Comparison of ENCODE assay signal across 23 mouse cellular contexts in the genomic region with DNA sequence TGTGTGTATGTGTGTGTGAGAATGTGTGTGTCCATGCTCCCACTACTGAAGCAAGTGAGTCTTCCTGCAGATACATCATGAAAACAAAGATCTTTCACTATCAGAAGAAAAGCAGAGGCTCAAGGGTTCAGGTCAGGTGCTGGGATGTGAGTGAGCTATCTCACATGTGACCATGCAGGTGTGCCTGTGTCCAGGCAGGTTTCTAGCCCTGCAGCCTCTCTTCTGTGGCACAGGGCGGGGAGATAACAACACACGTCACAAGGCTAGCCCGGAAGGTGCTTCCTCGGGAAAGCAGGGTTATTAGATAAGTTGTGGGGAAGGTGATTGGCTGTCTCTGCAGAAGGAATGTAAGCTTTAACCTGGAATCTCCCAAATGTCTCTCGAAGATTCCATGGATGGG. TPM values are rescaled to one million over a fixed set of nuclear protein-coding genes. Genes with fewer than 3 reads are reported as not detected.
DNase-seq lines count a peak whose midpoint lies in the region; ATAC-seq and TF ChIP-seq lines count a peak whose summit lies in the region.
"Had no signal": no experiment of that assay in that cellular context is flagged by ENCODE, and none has a peak within 500 bp of the region (broad histone marks: within the 10 kb centered on the region; RNA-seq: fewer than 3 reads in every experiment).

No protein-coding gene starts in this region.

- TF ChIP-seq CTCF in liver, embryonic 14.5 days (IDR thresholded peaks at IDR 0.05; ENCODE audit: low read depth), result no peak

- no peak overlapping the region for H3K4me2 ChIP-seq in heart, embryonic 12.5 days
- no peak overlapping the region for H3K4me2 ChIP-seq in neural tube, embryonic 15.5 days
- H3K4me2 ChIP-seq in liver, embryonic 14.5 days (ENCODE audit: low read depth), result no peak overlapping the region
- H3K4me2 ChIP-seq: embryonic facial prominence, embryonic 12.5 days; forebrain, embryonic 12.5 days; hindbrain, embryonic 14.5 days; midbrain, embryonic 13.5 days had no signal

- H3K9me3 ChIP-seq in heart, embryonic 12.5 days (replicated peaks), result no peaks in the 10 kb centered on the region
- no peaks in the 10 kb centered on the region for H3K9me3 ChIP-seq in neural tube, embryonic 15.5 days (replicated peaks)
- H3K9me3 ChIP-seq in liver, embryonic 14.5 days (ENCODE audit: control insufficient read depth, low read length), result no peaks in the 10 kb centered on the region
- H3K9me3 ChIP-seq: embryonic facial prominence, embryonic 12.5 days; forebrain, embryonic 12.5 days; limb, embryonic 10.5 days; midbrain, embryonic 13.5 days had no signal

- DNase-seq in heart, postnatal 36 days, result no peak
- no peak for DNase-seq in neural tube, embryonic 10.5 days (ENCODE audit: extremely low spot score, low spot score)
- peak in 1 of 3 experiments; percentile 53 for DNase-seq in liver, embryonic 14.5 days (ENCODE audit: low read depth in 3 of 3, low spot score in 3 of 3)
- DNase-seq in MN1 (ENCODE audit: low spot score), result no peak
- no peak for DNase-seq in B cell, adult 2 months
- DNase-seq: adrenal gland, postnatal 25 days; cerebellum, postnatal 36 days; kidney, postnatal 10 days; thymus, postnatal 36 days had no signal

- no peak for TF ChIP-seq EP300 in liver, embryonic 14.5 days (IDR thresholded peaks at IDR 0.05; ENCODE audit: low read depth)

- peaks cover 28% of the 10 kb centered on the region for H3K36me3 ChIP-seq in heart, embryonic 12.5 days
- peaks cover 2% of the 10 kb centered on the region; the same call in 1 of the 2 replicates for H3K36me3 ChIP-seq in neural tube, embryonic 15.5 days
- H3K36me3 ChIP-seq in liver, embryonic 14.5 days (replicated peaks; ENCODE audit: control insufficient read depth, insufficient read depth, low read depth), result peaks cover 36% of the 10 kb centered on the region

- 0 out of 2 replicates have a peak, but pooled peaks have one; percentile 53 for ATAC-seq in heart, embryonic 12.5 days (ENCODE audit: insufficient number of reproducible peaks, low FRiP score)
- ATAC-seq in neural tube, embryonic 15.5 days (ENCODE audit: low FRiP score), result no peak
- ATAC-seq in liver, embryonic 14.5 days (ENCODE audit: insufficient read depth), result peak; percentile 74; the same call in 1 of the 2 replicates
- ATAC-seq: midbrain, embryonic 13.5 days had no signal

- no peak overlapping the region for H3K4me3 ChIP-seq in heart, embryonic 12.5 days
- no peak overlapping the region for H3K4me3 ChIP-seq in neural tube, embryonic 15.5 days (replicated peaks)
- H3K4me3 ChIP-seq in liver, embryonic 14.5 days (ENCODE audit: insufficient read depth in 1 of 2, low read depth in 2 of 2, low read length in 2 of 2), result no peak overlapping the region
- H3K4me3 ChIP-seq: embryonic facial prominence, embryonic 12.5 days; forebrain, embryonic 12.5 days; limb, embryonic 10.5 days; midbrain, embryonic 13.5 days had no signal

- WGBS in heart, embryonic 12.5 days, result 42% methylated on average over 5 of the region's 5 CpGs
- 84% methylated on average over 5 of the region's 5 CpGs for WGBS in neural tube, embryonic 15.5 days
- WGBS in liver, embryonic 14.5 days (ENCODE audit: insufficient replicate concordance), result 28% methylated on average over 5 of the region's 5 CpGs

- no peak overlapping the region for H3K9ac ChIP-seq in heart, embryonic 12.5 days
- no peak overlapping the region for H3K9ac ChIP-seq in neural tube, embryonic 15.5 days (replicated peaks)
- 0 out of 2 replicates have a peak overlapping the region, but pooled peaks have one; percentile 2 for H3K9ac ChIP-seq in liver, embryonic 14.5 days (replicated peaks)
- H3K9ac ChIP-seq: embryonic facial prominence, embryonic 12.5 days; forebrain, embryonic 12.5 days; hindbrain, embryonic 14.5 days; midbrain, embryonic 13.5 days had no signal

- peaks cover 30% of the 10 kb centered on the region for H3K4me1 ChIP-seq in heart, embryonic 12.5 days (replicated peaks)
- peaks cover 2% of the 10 kb centered on the region; the same call in 1 of the 2 replicates for H3K4me1 ChIP-seq in neural tube, embryonic 15.5 days
- H3K4me1 ChIP-seq in liver, embryonic 14.5 days (replicated peaks; ENCODE audit: control insufficient read depth in 2 of 2, insufficient read depth in 2 of 2, low read length in 1 of 2), result peaks cover 15 to 18% of the 10 kb centered on the region in 2 experiments

- intact Hi-C loops in heart, postnatal 36 days (cut with DNase I), result no loop called here

- no peaks in the 10 kb centered on the region for H3K27me3 ChIP-seq in heart, embryonic 12.5 days (replicated peaks)
- no peaks in the 10 kb centered on the region for H3K27me3 ChIP-seq in neural tube, embryonic 15.5 days (replicated peaks)
- no peaks in the 10 kb centered on the region for H3K27me3 ChIP-seq in liver, embryonic 14.5 days (ENCODE audit: control insufficient read depth, insufficient read depth, low read length)
- H3K27me3 ChIP-seq: embryonic facial prominence, embryonic 12.5 days; forebrain, embryonic 12.5 days; midbrain, embryonic 13.5 days had no signal

- H3K27ac ChIP-seq in heart, embryonic 12.5 days (ENCODE audit: poor library complexity, severe bottlenecking), result no peak overlapping the region
- H3K27ac ChIP-seq in neural tube, embryonic 15.5 days (replicated peaks), result peak overlapping the region; percentile 23; the same call in 1 of the 2 replicates
- peak overlapping the region; percentile 9; the same call in 1 of the 2 replicates for H3K27ac ChIP-seq in liver, embryonic 14.5 days
- H3K27ac ChIP-seq: limb, embryonic 10.5 days had no signal

RNA-seq across cellular contexts. Expression of a gene that starts 7.6 kb away (rescaled TPM):
- polyA plus RNA-seq in heart, embryonic 12.5 days (2016; fragmentation: Nextera tagmentation; extraction: Ambion mirVana), result 51.3 and 52.2 TPM in 2 replicates
- 10 to 100 TPM; 39.7 to 40.4 TPM for total RNA-seq in heart, postnatal 36 days (2021)
- 42.3 and 45.8 TPM in 2 replicates for polyA plus RNA-seq in neural tube, embryonic 15.5 days (2015; fragmentation: Nextera tagmentation; extraction: Ambion mirVana)
- 23.0 and 33.1 TPM in 2 replicates for polyA plus RNA-seq in liver, embryonic 14.5 days (2012; rRNA removed)
- 68.4 and 74.4 TPM in 2 replicates for polyA plus RNA-seq in liver, embryonic 14.5 days (2014; fragmentation: Nextera tagmentation; extraction: Ambion mirVana)

RNA-seq across cellular contexts. Expression of a gene that starts 11.4 kb away (rescaled TPM):
- polyA plus RNA-seq in heart, embryonic 12.5 days (2016; fragmentation: Nextera tagmentation; extraction: Ambion mirVana), result not detected in 2 replicates
- under 1 TPM in 1 of 2 experiments, not detected in 1; 0.47 TPM for total RNA-seq in heart, postnatal 36 days (2021)
- polyA plus RNA-seq in neural tube, embryonic 15.5 days (2015; fragmentation: Nextera tagmentation; extraction: Ambion mirVana), result not detected in 2 replicates
- polyA plus RNA-seq in liver, embryonic 14.5 days (2012; rRNA removed), result 0.04 and 0.14 TPM in 2 replicates
- 0.67 TPM in 1 of 2 replicates, not detected in the other for polyA plus RNA-seq in liver, embryonic 14.5 days (2014; fragmentation: Nextera tagmentation; extraction: Ambion mirVana)
- total RNA-seq: adrenal gland, postnatal 25 days; ES-E14; gastrocnemius, adult 18-20 months; layer of hippocampus, postnatal 25 days had no signal
- polyA plus RNA-seq: C2C12; embryonic facial prominence, embryonic 12.5 days; forebrain, embryonic 12.5 days; heart, embryonic 14.5 days; hindbrain, embryonic 14.5 days; limb, embryonic 10.5 days; lung, postnatal 0 days; midbrain, embryonic 13.5 days; stomach, embryonic 16.5 days had no signal

RNA-seq across cellular contexts. Expression of a gene that starts 25.8 kb away (rescaled TPM):
- polyA plus RNA-seq in heart, embryonic 12.5 days (2016; fragmentation: Nextera tagmentation; extraction: Ambion mirVana), result 40.1 and 42.6 TPM in 2 replicates
- 100 to 1,000 TPM; 113 to 116 TPM for total RNA-seq in heart, postnatal 36 days (2021)
- polyA plus RNA-seq in neural tube, embryonic 15.5 days (2015; fragmentation: Nextera tagmentation; extraction: Ambion mirVana), result 14.4 and 26.5 TPM in 2 replicates
- 12.4 and 12.7 TPM in 2 replicates for polyA plus RNA-seq in liver, embryonic 14.5 days (2012; rRNA removed)
- polyA plus RNA-seq in liver, embryonic 14.5 days (2014; fragmentation: Nextera tagmentation; extraction: Ambion mirVana), result 24.9 and 28.7 TPM in 2 replicates
